Mouse (Mus musculus) embryonic fibroblast, embryonic 13.5 days (primary cell): Measurements from ENCODE around the gene Rnf169.

Source experiments
- CTCF ChIP-seq: IDR thresholded peaks from 2 replicates; pipeline ENCODE4 v1.5.1; 2011; ENCODE audit warnings: mild to moderate bottlenecking, control low read depth, low read length, moderate library complexity, borderline replicate concordance; ENCODE audit not compliant: insufficient read depth
- POLR2A ChIP-seq: IDR thresholded peaks from 2 replicates; pipeline ENCODE4 v1.6.1; 2011; ENCODE audit warnings: low read depth, mild to moderate bottlenecking, control low read depth, low read length, moderate library complexity

GRCm38 (mm10) chr7:99975819-99976575 is 4.3 kb downstream of the Rnf169 start:
- TF ChIP-seq POLR2A (no peak), CTCF (no peak)
